Mouse (Mus musculus) skeletal muscle tissue, adult 2 months (tissue): ENCODE results near the gene Pparg.

Experiments used
- DNase-seq: peaks from one replicate; pipeline ENCODE4 v3.0.0-alpha.2; 2012; ENCODE audit warnings: low read depth, low spot score

Gene Pparg

GRCm38 (mm10) chr6:115361606-115362462 lies 1.1 kb downstream of the Pparg start:
- no peak for DNase-seq

GRCm38 (mm10) chr6:115366869-115367610 lies 6.3 kb downstream of the Pparg start:
- DNase-seq, result no peak

DNA sequence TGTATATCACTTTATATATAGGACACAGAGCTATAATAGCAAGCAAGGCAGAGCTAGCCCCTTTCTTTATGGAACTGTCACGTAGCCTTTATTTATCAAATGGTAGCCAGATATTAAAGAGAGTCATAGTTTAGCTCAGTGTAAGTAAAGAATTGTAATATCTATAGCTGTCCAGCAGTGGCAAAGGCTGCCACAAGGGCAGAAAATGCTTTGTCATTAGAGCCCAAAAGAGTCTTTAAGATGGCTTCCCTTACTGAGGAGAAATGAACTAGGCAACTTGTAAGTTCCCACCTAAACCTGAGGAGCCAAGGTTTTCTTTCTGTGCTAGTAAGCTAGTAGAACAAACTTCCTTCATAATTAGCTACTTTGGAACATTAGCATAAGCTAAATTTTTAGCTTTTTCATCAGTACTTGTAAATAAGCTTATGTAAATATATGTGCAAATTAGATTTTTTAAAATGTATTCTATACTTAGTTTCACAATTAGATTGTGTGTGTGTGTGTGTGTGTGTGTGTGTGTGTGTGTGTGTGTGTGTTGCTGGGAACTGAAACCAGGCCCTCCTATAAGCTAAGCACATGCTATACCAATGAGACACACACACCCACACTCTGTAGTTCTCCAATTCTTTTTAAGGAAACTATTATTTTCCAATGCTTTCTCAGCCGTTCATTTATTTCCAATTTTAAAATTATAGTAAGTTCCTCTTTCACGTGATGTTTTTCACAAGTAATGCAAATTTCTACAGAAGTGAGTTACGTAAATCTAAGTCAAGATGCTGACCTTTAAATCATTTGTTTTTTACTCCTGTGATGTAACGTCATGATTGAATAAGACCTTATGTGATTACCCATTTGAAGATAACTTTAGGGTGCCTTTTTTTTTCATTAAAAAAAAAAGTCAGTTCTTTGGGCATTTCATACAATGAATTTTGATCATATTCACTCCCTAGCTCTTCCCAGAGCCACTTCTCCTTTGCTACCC lies 14.4 kb downstream of the Pparg start:
- DNase-seq, result no peak

DNA sequence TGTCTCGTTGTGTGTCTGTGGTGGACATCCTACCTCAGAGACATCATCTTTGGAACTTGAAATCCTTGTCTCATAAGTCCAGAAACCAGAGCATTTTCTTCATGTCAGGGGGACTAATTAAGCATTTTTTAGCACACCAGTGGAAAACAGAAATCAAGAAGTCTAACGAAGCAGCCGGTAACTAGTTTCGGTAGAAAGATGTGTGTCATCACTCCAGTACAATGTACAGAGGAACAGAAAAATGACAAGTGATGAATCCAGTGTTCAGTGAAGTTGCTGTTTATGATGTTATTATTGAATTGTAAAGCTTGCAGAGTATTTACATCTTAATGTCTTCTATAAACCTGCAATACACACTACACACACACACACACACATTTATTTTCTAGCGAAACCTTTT lies 19.8 kb downstream of the Pparg start:
- DNase-seq, result no peak

DNA sequence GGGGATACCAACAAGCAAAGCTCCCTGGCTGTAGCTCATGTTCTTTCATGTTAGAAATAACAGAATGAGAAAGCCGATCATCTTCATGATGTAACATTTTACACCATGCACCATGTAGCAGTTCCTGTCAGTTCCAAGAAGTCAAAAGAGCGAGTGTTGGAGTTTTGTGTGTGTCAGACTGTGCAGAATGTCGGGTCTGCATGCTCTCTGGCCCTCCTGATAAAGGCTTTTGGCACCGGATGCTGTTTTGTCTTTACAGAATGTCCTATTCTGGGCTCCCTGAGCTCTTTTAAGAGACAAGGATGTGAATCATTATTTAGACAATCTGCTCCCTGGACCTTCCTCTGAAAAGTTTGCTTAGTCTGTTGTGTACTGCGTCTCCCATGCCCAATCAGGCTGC lies 22.0 kb downstream of the Pparg start:
- no peak for DNase-seq

DNA sequence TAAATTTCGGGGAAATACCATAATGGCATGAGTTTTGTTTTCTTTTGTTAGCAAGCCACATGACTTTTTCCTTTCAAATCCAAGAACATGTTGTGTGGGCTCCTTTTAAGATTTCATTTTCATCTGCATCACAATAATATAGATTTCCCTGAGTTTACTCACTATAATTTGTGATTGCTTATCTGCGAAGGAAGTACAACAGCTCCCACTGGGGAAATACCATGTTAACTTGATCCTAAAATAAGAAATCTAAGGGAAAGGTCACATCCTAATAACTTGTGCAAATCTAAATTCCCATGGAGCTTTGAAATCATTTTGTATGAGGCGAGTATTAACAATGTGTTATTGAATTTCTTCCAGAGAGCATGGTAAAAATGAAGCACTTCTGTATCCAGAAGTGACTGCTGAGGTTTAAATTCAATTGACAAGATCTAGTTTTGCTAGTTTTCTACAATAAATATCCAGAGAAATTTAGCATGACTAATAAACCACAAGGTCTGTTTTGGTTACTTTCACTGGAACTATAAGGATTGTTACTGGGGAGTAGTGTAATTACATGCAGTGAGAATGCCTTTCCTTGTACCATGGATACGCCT lies 29.3 kb downstream of the Pparg start:
- DNase-seq, result no peak

GRCm38 (mm10) chr6:115396911-115397310 lies 36.2 kb downstream of the Pparg start:
- no peak for DNase-seq

- DNase-seq, result no peak
Measured at GRCm38 (mm10) chr6:115404354-115404753, 43.6 kb downstream of the Pparg start.

GRCm38 (mm10) chr6:115411477-115411876 lies 50.7 kb downstream of the Pparg start:
- DNase-seq, result no peak

- no peak for DNase-seq
Measured at GRCm38 (mm10) chr6:115418171-115418570, 57.4 kb downstream of the Pparg start.

- DNase-seq, result no peak
Measured at GRCm38 (mm10) chr6:115418964-115419363, 58.2 kb downstream of the Pparg start.

DNA sequence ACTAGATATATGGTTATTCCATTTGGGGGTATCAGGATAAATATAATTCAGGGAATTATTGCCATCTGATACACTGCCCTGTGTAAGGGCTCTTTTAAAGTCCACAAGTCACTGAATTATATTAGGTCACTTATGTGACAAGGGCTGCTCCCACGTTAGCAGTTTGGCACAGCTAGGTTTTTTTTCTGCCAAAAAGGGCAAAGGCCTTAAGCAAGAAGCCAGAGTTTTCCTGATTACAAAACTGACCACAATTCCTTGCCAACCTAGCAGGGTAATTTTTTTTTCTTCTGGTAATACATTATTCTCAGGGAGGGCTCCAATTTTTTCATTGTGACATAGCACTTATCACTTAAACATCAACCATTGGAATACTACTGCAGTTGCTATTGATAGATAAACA lies 60.2 kb downstream of the Pparg start:
- DNase-seq, result peak; percentile 49

DNA sequence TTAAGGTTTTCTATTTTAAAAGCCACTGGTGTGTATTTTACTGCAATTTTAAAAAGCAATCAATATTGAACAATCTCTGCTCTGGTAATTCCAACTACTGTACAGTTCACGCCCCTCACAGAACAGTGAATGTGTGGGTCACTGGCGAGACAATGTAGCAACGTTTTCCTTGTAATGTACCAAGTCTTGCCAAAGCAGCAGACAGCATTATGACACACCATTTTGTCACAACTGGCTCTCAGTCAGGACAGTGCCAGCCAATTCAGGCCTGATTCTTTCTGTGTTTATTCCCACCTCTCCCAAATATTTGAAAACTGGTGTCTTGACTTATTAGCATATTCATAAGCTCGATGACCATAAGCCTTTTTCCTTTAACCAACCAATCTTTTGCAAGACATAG lies 60.9 kb downstream of the Pparg start:
- peak; percentile 8 for DNase-seq

DNA sequence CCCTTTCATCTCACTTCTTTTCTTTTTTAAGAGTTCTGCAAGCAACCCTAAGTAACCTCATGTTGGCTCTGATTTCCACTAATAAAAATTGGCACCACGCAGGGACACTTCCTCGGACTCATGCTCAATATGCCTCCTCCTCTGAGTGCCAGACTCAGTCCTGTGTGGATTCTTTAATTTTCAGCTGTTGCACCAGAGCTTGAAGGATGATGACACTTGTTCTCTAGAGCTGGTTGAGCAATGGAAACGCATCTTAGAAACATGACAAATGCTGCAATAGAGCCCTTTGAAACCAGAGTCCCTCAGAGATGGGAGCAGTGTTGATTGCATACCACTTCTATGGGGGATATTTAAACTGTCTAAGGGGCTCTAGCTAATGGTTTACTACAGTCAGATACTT lies 63.7 kb downstream of the Pparg start:
- peak; percentile 45 for DNase-seq

DNA sequence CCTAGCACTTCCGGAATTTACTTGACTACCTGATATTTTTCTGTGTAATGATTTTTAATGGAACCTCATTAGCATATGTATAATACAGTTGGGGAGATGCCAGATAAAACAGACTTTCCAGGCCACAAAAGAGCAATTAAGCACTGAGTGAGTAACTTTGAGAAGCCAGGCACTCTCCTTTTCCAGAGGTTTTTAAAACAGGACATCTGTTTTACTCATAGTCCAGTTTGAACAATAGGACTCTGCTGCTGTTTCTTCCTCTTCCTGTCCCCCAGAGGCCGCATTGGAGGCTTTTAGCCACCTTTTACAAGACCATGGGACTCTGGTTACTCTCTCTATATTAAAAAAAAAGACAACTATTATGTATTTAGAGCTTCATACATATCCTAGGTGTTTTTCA lies 72.0 kb downstream of the Pparg start:
- DNase-seq, result peak; percentile 11

DNA sequence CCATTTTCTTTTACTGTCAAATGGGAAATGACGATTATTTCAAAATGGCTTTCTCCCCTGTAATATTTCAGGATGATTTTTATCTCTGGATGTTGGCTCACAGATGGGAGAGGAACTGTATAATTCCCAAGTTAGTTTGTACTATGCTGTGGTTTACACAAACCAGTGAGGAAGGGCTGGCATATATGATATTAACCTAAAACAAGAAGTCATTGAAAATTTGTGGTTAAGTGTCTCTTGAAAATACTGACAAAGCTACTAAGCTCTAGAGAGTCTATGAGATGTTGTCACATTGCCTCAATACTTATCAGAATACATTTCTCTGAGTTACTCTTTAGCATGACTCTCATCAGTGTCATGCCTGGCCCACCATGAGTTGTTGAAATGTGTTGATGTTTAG lies 73.3 kb downstream of the Pparg start:
- DNase-seq, result no peak

- DNase-seq, result no peak
Measured at GRCm38 (mm10) chr6:115434816-115435215, 74.1 kb downstream of the Pparg start.

DNA sequence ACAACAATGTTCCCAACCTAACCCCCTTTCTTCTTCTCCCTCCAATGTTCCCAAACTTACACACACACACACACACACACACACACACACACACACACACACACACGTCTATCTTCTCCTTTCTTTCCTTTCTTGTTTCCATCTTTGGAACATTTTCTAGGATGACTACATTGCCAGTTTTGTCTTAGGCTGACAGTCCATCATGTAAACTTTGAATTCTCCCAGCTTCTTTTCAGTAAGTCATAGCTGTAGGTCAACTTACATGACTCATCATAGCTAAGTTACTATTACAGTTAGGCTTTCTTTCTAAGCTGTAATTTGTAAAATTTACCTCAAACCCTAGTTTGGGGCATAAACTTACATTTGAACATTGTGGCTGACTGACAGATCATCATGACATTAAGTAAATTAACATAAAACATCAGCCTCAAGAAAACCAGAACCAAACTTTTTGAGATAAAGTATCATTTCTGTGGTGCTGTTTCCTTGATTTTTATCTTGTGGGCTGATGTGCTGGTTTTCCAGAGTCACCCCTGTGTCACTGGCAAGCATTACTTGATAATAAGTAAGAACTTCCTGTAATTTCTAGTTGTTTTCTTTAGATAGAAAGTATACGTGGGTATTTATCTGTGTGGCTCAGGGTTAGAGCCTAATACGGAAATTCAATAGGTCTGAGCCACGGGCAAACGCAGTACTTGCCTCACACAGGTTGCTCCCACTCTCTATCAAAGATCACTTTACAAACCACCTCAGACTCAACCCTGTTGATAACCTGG lies 79.7 kb downstream of the Pparg start:
- no peak for DNase-seq

DNA sequence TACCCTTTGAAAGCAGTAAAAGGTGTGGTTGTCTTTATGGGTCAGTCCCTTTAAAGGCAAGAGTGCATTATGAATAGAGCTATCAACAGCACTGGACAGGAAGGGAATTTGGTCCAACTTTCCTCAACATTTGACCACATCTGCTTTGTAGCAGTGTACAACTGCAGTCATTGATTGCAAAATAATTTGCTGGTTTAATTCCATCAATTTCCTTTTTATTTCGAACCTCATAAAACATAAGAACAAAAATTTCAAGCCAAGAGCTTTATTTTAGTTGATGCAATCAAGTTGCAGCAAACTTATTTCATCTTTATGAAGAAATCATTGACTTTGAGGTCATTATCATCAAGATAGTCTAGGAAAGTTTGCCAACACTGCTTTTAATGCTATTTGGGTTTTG lies 91.8 kb downstream of the Pparg start:
- DNase-seq, result no peak

GRCm38 (mm10) chr6:115462743-115463337 lies 102.1 kb downstream of the Pparg start:
- peak; percentile 75 for DNase-seq
